Mouse (Mus musculus): ENCODE measurements around the gene Angptl8.
"Not testable (repeated sequence)": the region's sequence is repeated elsewhere in the genome, so short reads cannot be mapped to it uniquely, and the experiment has no call there.

Angptl8 gene

GRCm38 (mm10) chr9:21849691-21850677 is 14.7 kb downstream of the Angptl8 start:
- DNase-seq (ENCODE audit: low spot score): no peak

- DNase-seq (ENCODE audit: low spot score): no peak
These were observed 15.8 kb downstream of the Angptl8 start for GRCm38 (mm10) chr9:21851084-21851483.

- DNase-seq (ENCODE audit: low spot score): peak; percentile 73
These were observed 17.1 kb downstream of the Angptl8 start, which contains the start of gene Dock6 for GRCm38 (mm10) chr9:21852128-21853091. TSS of gene Dock6 (minus strand) at chr9:21852635.

GRCm38 (mm10) chr9:21853961-21854360 is 18.7 kb downstream of the Angptl8 start:
- DNase-seq (ENCODE audit: low spot score): no peak

- no peak for DNase-seq (ENCODE audit: low spot score)
These were observed 19.6 kb downstream of the Angptl8 start for GRCm38 (mm10) chr9:21854894-21855293.

GRCm38 (mm10) chr9:21857501-21857900 is 22.2 kb downstream of the Angptl8 start:
- DNase-seq (ENCODE audit: low spot score): no peak

GRCm38 (mm10) chr9:21858084-21858483 is 22.8 kb downstream of the Angptl8 start:
- no peak for DNase-seq (ENCODE audit: low spot score)

GRCm38 (mm10) chr9:21859606-21860005 is 24.3 kb downstream of the Angptl8 start:
- DNase-seq (ENCODE audit: low spot score): no peak

- DNase-seq (ENCODE audit: low spot score): not testable (repeated sequence)
These were observed 25.0 kb downstream of the Angptl8 start for GRCm38 (mm10) chr9:21860349-21860748.

GRCm38 (mm10) chr9:21862181-21862580 is 26.9 kb downstream of the Angptl8 start:
- no peak for DNase-seq (ENCODE audit: low spot score)

- DNase-seq (ENCODE audit: low spot score): no peak
These were observed 30.5 kb downstream of the Angptl8 start for GRCm38 (mm10) chr9:21865673-21866398.

GRCm38 (mm10) chr9:21866641-21867040 is 31.3 kb downstream of the Angptl8 start:
- DNase-seq (ENCODE audit: low spot score): peak; percentile 5

- DNase-seq (ENCODE audit: low spot score): peak; percentile 5
These were observed 32.4 kb downstream of the Angptl8 start for GRCm38 (mm10) chr9:21867726-21868125.

- DNase-seq (ENCODE audit: low spot score): not testable (repeated sequence)
These were observed 34.0 kb downstream of the Angptl8 start for GRCm38 (mm10) chr9:21869290-21869689.

GRCm38 (mm10) chr9:21870879-21871524 is 35.7 kb downstream of the Angptl8 start:
- peak; percentile 9 for DNase-seq (ENCODE audit: low spot score)

GRCm38 (mm10) chr9:21872204-21872603 is 36.9 kb downstream of the Angptl8 start:
- no peak for DNase-seq (ENCODE audit: low spot score)

GRCm38 (mm10) chr9:21876601-21877000 is 41.3 kb downstream of the Angptl8 start:
- no peak for DNase-seq (ENCODE audit: low spot score)
